Mouse (Mus musculus): ENCODE results near the gene Gm527.

Gene Gm527

GRCm38 (mm10) chr12:64917578-64918471 is at the start of gene Gm527:
TSS of gene Gm527 (plus strand) at chr12:64917906.
- peak; percentile 96 for DNase-seq

- no peak for DNase-seq
Measured at GRCm38 (mm10) chr12:64871103-64871502, 46.6 kb upstream of the Gm527 start.

GRCm38 (mm10) chr12:64897060-64897730 is 20.5 kb upstream of the Gm527 start:
- peak; percentile 44 for DNase-seq

GRCm38 (mm10) chr12:64902506-64902905 is 15.2 kb upstream of the Gm527 start:
- no peak for DNase-seq

- no peak for DNase-seq
Measured at GRCm38 (mm10) chr12:64903186-64903585, 14.5 kb upstream of the Gm527 start.

GRCm38 (mm10) chr12:64912996-64913395 is 4.7 kb upstream of the Gm527 start:
- no peak for DNase-seq

GRCm38 (mm10) chr12:64916735-64917134 is 971 bp upstream of the Gm527 start:
- DNase-seq, result no peak

- DNase-seq, result peak; percentile 23
Measured at GRCm38 (mm10) chr12:64937493-64937892, 19.8 kb downstream of the Gm527 start.

- no peak for DNase-seq
Measured at GRCm38 (mm10) chr12:64964560-64964959, 46.9 kb downstream of the Gm527 start.

GRCm38 (mm10) chr12:64965124-64966026 is 47.7 kb downstream of the Gm527 start, which contains the start of the genes Klhl28 and Togaram1:
TSS of gene Klhl28 (minus strand) at chr12:64965534.
TSS of gene Togaram1 (plus strand) at chr12:64965804.
- DNase-seq, result peak; percentile 98

- peak; percentile 66 for DNase-seq
Measured at GRCm38 (mm10) chr12:64966101-64966631, 48.5 kb downstream of the Gm527 start.

- no peak for DNase-seq
Measured at GRCm38 (mm10) chr12:64966652-64967435, 49.1 kb downstream of the Gm527 start.

- peak; percentile 3 for DNase-seq
Measured at GRCm38 (mm10) chr12:64967470-64967869, 49.8 kb downstream of the Gm527 start.

GRCm38 (mm10) chr12:64968067-64968466 is 50.4 kb downstream of the Gm527 start:
- no peak for DNase-seq

GRCm38 (mm10) chr12:64971399-64971798 is 53.7 kb downstream of the Gm527 start:
- DNase-seq, result no peak

- no peak for DNase-seq
Measured at GRCm38 (mm10) chr12:64972063-64972462, 54.4 kb downstream of the Gm527 start.
